Mouse (Mus musculus) hindbrain, embryonic 11.5 days (tissue): ENCODE results near the gene Klf16. TPM values are rescaled to one million over a fixed set of nuclear protein-coding genes. Genes with fewer than 3 reads are reported as not detected.
A peak's percentile ranks its signal among the peaks of the same experiment; 100 is the strongest.
"Not testable (repeated sequence)": the region's sequence is repeated elsewhere in the genome, so short reads cannot be mapped to it uniquely, and the experiment has no call there.

Experiments used
- ATAC-seq: fragments of 200-750 bp; cut with Nextera tagmentation; 2 replicates; pipeline ENCODE4 v1.8.0; 2017; ENCODE audit warnings: mild to moderate bottlenecking, moderate TSS enrichment, moderate library complexity; ENCODE audit not compliant: low FRiP score
- DNase-seq: peaks from one replicate; pipeline ENCODE4 v3.0.0-alpha.2; 2015; ENCODE audit warnings: low spot score
- H3K27ac ChIP-seq: fragments of 300-500 bp; sonication (generic); 2 replicates; pipeline ENCODE4 v1.5.1; 2014; ENCODE audit warnings: mild to moderate bottlenecking, low read depth, low read length
- H3K27me3 ChIP-seq: fragments of 300-500 bp; sonication (generic); 2 replicates; pipeline ENCODE4 v1.6.1; 2014; ENCODE audit warnings: mild to moderate bottlenecking, low read length, moderate library complexity, mixed read lengths; ENCODE audit not compliant: control insufficient read depth, insufficient read depth
- H3K36me3 ChIP-seq: fragments of 300-500 bp; sonication (generic); 2 replicates; pipeline ENCODE4 v1.6.1; 2014; ENCODE audit warnings: mild to moderate bottlenecking, low read length, moderate library complexity, mixed read lengths; ENCODE audit not compliant: control insufficient read depth, insufficient read depth
- H3K4me1 ChIP-seq: fragments of 300-500 bp; sonication (generic); replicated peaks from 2 replicates; pipeline ENCODE4 v1.6.1; 2014; ENCODE audit warnings: low read length, mixed read lengths; ENCODE audit not compliant: control insufficient read depth, insufficient read depth
- H3K4me2 ChIP-seq: fragments of 300-500 bp; sonication (generic); replicated peaks from 2 replicates; pipeline ENCODE4 v1.6.1; 2014; ENCODE audit warnings: mild to moderate bottlenecking, low read depth, low read length
- H3K4me3 ChIP-seq: fragments of 300-500 bp; sonication (generic); 2 replicates; pipeline ENCODE4 v1.5.1; 2014; ENCODE audit warnings: low read depth, low read length
- H3K9ac ChIP-seq: fragments of 300-500 bp; sonication (generic); 2 replicates; pipeline ENCODE4 v1.6.1; 2014; ENCODE audit warnings: low read depth, low read length
- H3K9me3 ChIP-seq: fragments of 300-500 bp; sonication (generic); 2 replicates; pipeline ENCODE4 v1.6.1; 2016; ENCODE audit warnings: low read length; ENCODE audit not compliant: control insufficient read depth
- WGBS: fragments of 180-500 bp; shearing (Covaris S2); extraction: QIAGEN DNeasy Blood & Tissue Kit; methylation state at CpG from one replicate; pipeline ENCODE4 v1.1.7; 2014; 5-methylcytosine and 5-hydroxymethylcytosine counted together
- polyA plus RNA-seq: library from polyadenylated mRNA; unstranded; fragments of >200 nt; fragmentation: Nextera tagmentation; extraction: Ambion mirVana; gene quantifications from 2 replicates; pipeline ENCODE4 v1.2.1, GENCODE M21; 2014

Klf16 gene
- polyA plus RNA-seq, 1 experiment from 2014 or later = 4.2 TPM

- no peaks in the 10 kb centered on the region for H3K27me3 ChIP-seq
- H3K4me1 ChIP-seq = no peaks in the 10 kb centered on the region
- H3K4me2 ChIP-seq = no peak overlapping the region
- H3K9ac ChIP-seq = no peak overlapping the region
- ATAC-seq = no peak
- DNase-seq = no peak
- H3K4me3 ChIP-seq = no peak overlapping the region
- H3K27ac ChIP-seq = no peak overlapping the region
- peaks cover 15% of the 10 kb centered on the region for H3K36me3 ChIP-seq
- no peaks in the 10 kb centered on the region for H3K9me3 ChIP-seq
- 94% methylated on average over 10 of the region's 10 CpGs for WGBS
These were observed 32.3 kb upstream of the Klf16 start for GRCm38 (mm10) chr10:80609269-80609924.

DNA sequence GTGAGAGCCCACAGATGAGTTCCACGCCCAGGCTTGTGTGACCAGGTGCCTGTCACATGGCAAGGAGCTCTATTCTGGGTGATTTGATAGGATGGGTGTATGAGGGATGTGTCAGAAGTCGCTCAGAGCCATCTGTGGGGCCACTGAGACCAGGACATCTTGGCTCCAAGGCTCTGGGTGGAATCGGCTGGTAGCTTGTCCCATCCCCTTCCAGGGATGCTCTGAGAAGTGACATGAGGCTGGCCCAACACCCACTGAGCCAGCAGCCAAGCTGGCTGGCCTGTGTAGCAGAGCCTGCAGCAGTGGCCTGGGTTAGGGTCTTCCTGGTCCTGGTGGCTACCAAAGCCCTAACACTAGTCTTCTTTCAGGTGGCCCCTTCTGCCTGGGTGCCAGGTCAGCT is 31.3 kb upstream of the Klf16 start:
- Histone ChIP-seq H3K4me2 (no peak overlapping the region), H3K27me3 (no peaks in the 10 kb centered on the region), H3K27ac (no peak overlapping the region), H3K9ac (no peak overlapping the region), H3K36me3 (peaks cover 15% of the 10 kb centered on the region), H3K4me1 (peaks cover 5% of the 10 kb centered on the region), H3K9me3 (no peaks in the 10 kb centered on the region), H3K4me3 (no peak overlapping the region)
- ATAC-seq = no peak
- 88% methylated on average over 3 of the region's 3 CpGs for WGBS
- DNase-seq = no peak

GRCm38 (mm10) chr10:80606737-80607350 is 29.7 kb upstream of the Klf16 start:
- peaks cover 15% of the 10 kb centered on the region for H3K36me3 ChIP-seq
- H3K4me3 ChIP-seq = no peak overlapping the region
- DNase-seq = no peak

DNA sequence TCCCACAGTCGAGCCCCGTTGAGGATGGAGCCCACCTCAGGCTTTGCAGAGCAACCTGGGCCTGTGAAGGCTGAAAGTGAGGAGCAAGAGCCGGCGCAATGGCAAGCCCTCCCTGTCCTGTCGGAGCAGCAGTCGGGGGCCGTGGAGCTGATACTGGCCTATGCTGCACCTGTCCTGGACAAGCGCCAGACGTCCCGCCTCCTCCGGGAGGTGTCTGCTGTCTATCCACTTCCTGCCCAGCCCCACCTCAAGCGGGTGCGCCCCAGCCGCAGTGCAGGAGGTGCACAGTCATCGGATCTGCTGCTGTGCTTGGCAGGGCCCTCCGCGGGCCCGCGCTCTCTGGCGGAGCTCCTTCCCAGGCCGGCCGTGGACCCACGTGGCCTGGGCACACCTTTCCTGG is 29.2 kb upstream of the Klf16 start:
- no peak overlapping the region for H3K4me2 ChIP-seq
- H3K4me3 ChIP-seq = no peak overlapping the region
- no peak overlapping the region for H3K27ac ChIP-seq
- H3K27me3 ChIP-seq = no peaks in the 10 kb centered on the region
- WGBS = 94% methylated on average over 23 of the region's 23 CpGs
- peaks cover 5% of the 10 kb centered on the region for H3K4me1 ChIP-seq
- H3K36me3 ChIP-seq = peaks cover 15% of the 10 kb centered on the region
- no peaks in the 10 kb centered on the region for H3K9me3 ChIP-seq
- no peak for DNase-seq
- no peak overlapping the region for H3K9ac ChIP-seq
- ATAC-seq = no peak

More at GRCm38 (mm10) chr10:80606737-80607350, 29.7 kb upstream of the Klf16 start:
- no peak for ATAC-seq
- Histone ChIP-seq H3K9me3 (no peaks in the 10 kb centered on the region), H3K4me2 (no peak overlapping the region), H3K4me1 (peaks cover 5% of the 10 kb centered on the region), H3K27me3 (no peaks in the 10 kb centered on the region), H3K9ac (no peak overlapping the region), H3K27ac (no peak overlapping the region)
- 93% methylated on average over 34 of the region's 34 CpGs for WGBS

DNA sequence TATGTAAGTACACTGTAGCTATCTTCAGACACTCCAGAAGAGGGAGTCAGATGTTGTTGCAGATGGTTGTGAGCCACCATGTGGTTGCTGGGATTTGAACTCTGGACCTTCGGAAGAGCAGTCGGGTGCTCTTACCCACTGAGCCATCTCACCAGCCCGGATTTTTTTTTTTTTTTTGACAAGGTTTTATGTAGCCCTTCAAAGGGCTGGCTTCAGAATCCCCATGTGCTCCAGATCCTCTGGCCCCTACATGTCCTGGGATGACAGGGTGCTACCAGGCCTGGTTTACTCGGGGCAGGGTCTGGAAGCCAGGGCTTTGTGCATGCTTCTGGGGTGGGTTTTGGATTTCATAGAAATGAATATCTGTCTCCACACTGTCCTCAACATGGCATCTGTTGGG is 28.6 kb upstream of the Klf16 start, which contains the start of gene Gm49322:
Gene Gm49322 (plus strand): TSS at position 301 of the 400 bp plus-strand sequence.
- not testable (repeated sequence) for H3K4me1 ChIP-seq, H3K9ac ChIP-seq, H3K9me3 ChIP-seq, H3K27me3 ChIP-seq, DNase-seq, ATAC-seq, H3K27ac ChIP-seq, H3K4me2 ChIP-seq, H3K4me3 ChIP-seq
- 82% methylated on average over 4 of the region's 4 CpGs for WGBS
- peaks cover 15% of the 10 kb centered on the region for H3K36me3 ChIP-seq

GRCm38 (mm10) chr10:80604988-80605387 is 27.9 kb upstream of the Klf16 start:
- Histone ChIP-seq H3K36me3 (peaks cover 15% of the 10 kb centered on the region), H3K9ac (no peak overlapping the region), H3K27me3 (no peaks in the 10 kb centered on the region), H3K27ac (no peak overlapping the region), H3K4me1 (peaks cover 5% of the 10 kb centered on the region), H3K4me2 (no peak overlapping the region), H3K4me3 (no peak overlapping the region), H3K9me3 (no peaks in the 10 kb centered on the region)
- 94% methylated on average over 2 of the region's 2 CpGs for WGBS
- no peak for DNase-seq
- ATAC-seq = no peak

GRCm38 (mm10) chr10:80604001-80604509 is 26.9 kb upstream of the Klf16 start:
- Histone ChIP-seq H3K4me2 (peak overlapping the region; percentile 81), H3K4me1 (peaks cover 5% of the 10 kb centered on the region), H3K36me3 (peaks cover 13% of the 10 kb centered on the region), H3K27me3 (no peaks in the 10 kb centered on the region), H3K9me3 (no peaks in the 10 kb centered on the region), H3K9ac (peak overlapping the region; percentile 66; the same call in 1 of the 2 replicates), H3K4me3 (peak overlapping the region; percentile 50), H3K27ac (no peak overlapping the region)
- no peak for DNase-seq
- WGBS = 83% methylated on average over 7 of the region's 7 CpGs
- no peak for ATAC-seq

- no peak; the same call in 1 of the 2 replicates for ATAC-seq
- Histone ChIP-seq H3K36me3 (peaks cover 13% of the 10 kb centered on the region), H3K4me1 (peaks cover 5% of the 10 kb centered on the region), H3K4me2 (peak overlapping the region; percentile 81), H3K9ac (peak overlapping the region; percentile 66), H3K27ac (peak overlapping the region; percentile 63; the same call in 1 of the 2 replicates), H3K27me3 (no peaks in the 10 kb centered on the region), H3K9me3 (no peaks in the 10 kb centered on the region), H3K4me3 (peak overlapping the region; percentile 50)
- 36% methylated on average over 7 of the region's 7 CpGs for WGBS
- no peak for DNase-seq
These were observed 26.2 kb upstream of the Klf16 start for GRCm38 (mm10) chr10:80603364-80603763.
